Mouse (Mus musculus) G1E (cell line): ENCODE measurements at regions not wholly inside any gene's neighbourhood (a gene's known extent, or its start where the extent isn't known, plus 50 kb on each side); places are given as distances from the start of the nearest gene placed in this dataset.

Experiments
- CTCF ChIP-seq: IDR thresholded peaks from 2 replicates; pipeline ENCODE4 v1.5.1; 2012; ENCODE audit warnings: low read depth, low read length, inconsistent platforms, mixed read lengths
- TAL1 ChIP-seq: conservative IDR thresholded peaks from 2 replicates; pipeline ENCODE4 v1.6.1; 2012; ENCODE audit warnings: low read depth, low read length, inconsistent platforms, mixed read lengths

DNA sequence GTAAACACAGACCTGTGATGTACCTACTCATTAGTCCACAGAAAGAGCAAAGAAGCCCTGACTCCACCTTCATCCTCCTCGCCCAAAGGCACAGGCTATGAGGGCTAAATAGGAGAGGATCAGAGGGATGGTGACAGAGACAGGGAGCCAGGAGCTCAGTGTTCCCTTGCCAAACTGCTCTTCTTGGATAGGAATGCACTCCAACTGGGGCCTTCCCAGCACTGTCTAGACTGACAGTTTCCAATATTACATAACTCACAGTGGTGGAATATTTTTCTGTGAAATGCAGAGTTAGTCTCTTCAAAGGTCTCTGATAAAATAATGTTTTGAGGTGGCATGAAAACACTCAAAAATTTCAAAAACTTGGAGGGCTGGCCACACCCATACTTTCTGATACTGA is 53.5 kb upstream of the Irs2 start:
- TF ChIP-seq CTCF (no peak), TAL1 (no peak)
